Mouse (Mus musculus): Measurements from ENCODE around the gene Wdr25. TPM values are rescaled to one million over a fixed set of nuclear protein-coding genes. Genes with fewer than 3 reads are reported as not detected.

Wdr25 gene
- total and polyA plus RNA-seq, 3 experiments = 8.3 to 12.4 (median 10.8) TPM

- Histone ChIP-seq H3K9ac (ENCODE audit: insufficient read depth, low read depth) (no peak overlapping the region), H3K4me1 (ENCODE audit: control insufficient read depth in 1 of 2, insufficient read depth in 2 of 2) (peaks cover 0 to 25% of the 10 kb centered on the region in 2 experiments; a peak in 2 of 4 replicates), H3K9me3 (replicated peaks; ENCODE audit: low read length) (no peaks in the 10 kb centered on the region), H3K36me3 (replicated peaks in 1 of 2; ENCODE audit: control insufficient read depth in 1 of 2, insufficient read depth in 1 of 2, low read length in 1 of 2) (peaks cover 0 to 41% of the 10 kb centered on the region in 2 experiments), H3K27ac (ENCODE audit: insufficient read depth, low read depth) (no peak overlapping the region), H3K4me3 (replicated peaks in 1 of 3; ENCODE audit: low read depth in 2 of 3, low read length in 2 of 3, poor library complexity in 1 of 3) (no peak overlapping the region), H3K27me3 (replicated peaks) (no peaks in the 10 kb centered on the region), H3K4me2 (ENCODE audit: insufficient read depth, low read depth, poor library complexity, severe bottlenecking) (no peak overlapping the region), H3K79me2 (replicated peaks; ENCODE audit: control insufficient read depth, extremely low read depth, insufficient read depth, poor library complexity, severe bottlenecking) (no peaks in the 10 kb centered on the region)
- peak; percentile 9 for DNase-seq (ENCODE audit: extremely low read depth)
- TF ChIP-seq CHD1 (IDR thresholded peaks at IDR 0.05; ENCODE audit: low read depth, low read length) = no peak
- 0 out of 2 replicates have a peak, but pooled peaks have one; percentile 12 for TF ChIP-seq ETS1 (conservative IDR thresholded peaks at IDR 0.05; ENCODE audit: low read depth, low read length)
- dilution Hi-C loops (cut with MboI; ENCODE audit: extremely low pct_ligation_motif_present, extremely low pct_unique_long_range_greater_than_20kb, low sequenced_read_pairs) (no loop called here), in situ Hi-C loops (cut with MboI; ENCODE audit: low pct_ligation_motif_present, low pct_unique_long_range_greater_than_20kb, low sequenced_read_pairs) (no loop called here)
These were observed 43.4 kb downstream of the Wdr25 start for GRCm38 (mm10) chr12:108936834-108937233.

GRCm38 (mm10) chr12:108937506-108937905, 44.1 kb downstream of the Wdr25 start:
- Histone ChIP-seq H3K4me2 (ENCODE audit: insufficient read depth, low read depth, poor library complexity, severe bottlenecking) (no peak overlapping the region), H3K79me2 (replicated peaks; ENCODE audit: control insufficient read depth, extremely low read depth, insufficient read depth, poor library complexity, severe bottlenecking) (no peaks in the 10 kb centered on the region), H3K36me3 (replicated peaks in 1 of 2; ENCODE audit: control insufficient read depth in 1 of 2, insufficient read depth in 1 of 2, low read length in 1 of 2) (peaks cover 0 to 45% of the 10 kb centered on the region in 2 experiments), H3K4me1 (ENCODE audit: control insufficient read depth in 1 of 2, insufficient read depth in 2 of 2) (peaks cover 0 to 20% of the 10 kb centered on the region in 2 experiments; a peak in 2 of 4 replicates), H3K27me3 (replicated peaks) (no peaks in the 10 kb centered on the region), H3K27ac (ENCODE audit: insufficient read depth, low read depth) (no peak overlapping the region), H3K9me3 (replicated peaks; ENCODE audit: low read length) (no peaks in the 10 kb centered on the region), H3K4me3 (replicated peaks in 1 of 3; ENCODE audit: low read depth in 2 of 3, low read length in 2 of 3, poor library complexity in 1 of 3) (no peak overlapping the region), H3K9ac (ENCODE audit: insufficient read depth, low read depth) (no peak overlapping the region)
- in situ Hi-C loops (cut with MboI; ENCODE audit: low pct_ligation_motif_present, low pct_unique_long_range_greater_than_20kb, low sequenced_read_pairs) = no loop called here
- dilution Hi-C loops (cut with MboI; ENCODE audit: extremely low pct_ligation_motif_present, extremely low pct_unique_long_range_greater_than_20kb, low sequenced_read_pairs) = no loop called here
- peak; percentile 31; the same call in 1 of the 2 replicates for TF ChIP-seq BHLHE40 (IDR thresholded peaks at IDR 0.05; ENCODE audit: low read depth, low read length)
- no peak for TF ChIP-seq USF2 (conservative IDR thresholded peaks at IDR 0.05; ENCODE audit: low read depth, low read length)
- DNase-seq (ENCODE audit: extremely low read depth) = peak; percentile 60

- no peak overlapping the region for H3K4me3 ChIP-seq (replicated peaks in 1 of 3; ENCODE audit: low read depth in 2 of 3, low read length in 2 of 3, poor library complexity in 1 of 3)
- H3K9me3 ChIP-seq (replicated peaks; ENCODE audit: low read length) = no peaks in the 10 kb centered on the region
- H3K4me2 ChIP-seq (ENCODE audit: insufficient read depth, low read depth, poor library complexity, severe bottlenecking) = no peak overlapping the region
- no peak overlapping the region for H3K27ac ChIP-seq (ENCODE audit: insufficient read depth, low read depth)
- dilution Hi-C loops (cut with MboI; ENCODE audit: extremely low pct_ligation_motif_present, extremely low pct_unique_long_range_greater_than_20kb, low sequenced_read_pairs) = no loop called here
- TF ChIP-seq RAD21 (IDR thresholded peaks at IDR 0.05; ENCODE audit: low read depth, low read length) (no peak), MYC (IDR thresholded peaks at IDR 0.05; ENCODE audit: low read depth, low read length) (no peak), ZC3H11A (IDR thresholded peaks at IDR 0.05; ENCODE audit: low read depth, low read length) (no peak), POLR2A (IDR thresholded peaks at IDR 0.05; ENCODE audit: low read depth, low read length) (no peak), CTCF (conservative IDR thresholded peaks at IDR 0.05 in 1 of 2, IDR thresholded peaks at IDR 0.05 in 1 of 2; ENCODE audit: low read depth in 2 of 2, low read length in 2 of 2) (no peak), CHD1 (IDR thresholded peaks at IDR 0.05; ENCODE audit: low read depth, low read length) (no peak), MAX (IDR thresholded peaks at IDR 0.05; ENCODE audit: low read length) (no peak), NRF1 (IDR thresholded peaks at IDR 0.05; ENCODE audit: low read depth, low read length) (no peak), MAFK (IDR thresholded peaks at IDR 0.05; ENCODE audit: insufficient replicate concordance, low read length) (no peak), RCOR1 (conservative IDR thresholded peaks at IDR 0.05; ENCODE audit: low read depth, low read length) (no peak), MEF2A (IDR thresholded peaks at IDR 0.05; ENCODE audit: borderline replicate concordance, low read depth, low read length) (no peak), SIN3A (IDR thresholded peaks at IDR 0.05; ENCODE audit: low read length) (no peak), GABPA (IDR thresholded peaks at IDR 0.05; ENCODE audit: insufficient replicate concordance, low read depth, low read length) (no peak), IRF4 (IDR thresholded peaks at IDR 0.05; ENCODE audit: low read depth, low read length) (no peak), USF1 (IDR thresholded peaks at IDR 0.05; ENCODE audit: low read depth, low read length) (no peak), BHLHE40 (IDR thresholded peaks at IDR 0.05; ENCODE audit: low read depth, low read length) (no peak), CHD2 (IDR thresholded peaks at IDR 0.05; ENCODE audit: low read length) (no peak), SMC3 (IDR thresholded peaks at IDR 0.05; ENCODE audit: low read depth, low read length) (no peak), ZKSCAN1 (IDR thresholded peaks at IDR 0.05; ENCODE audit: borderline replicate concordance, low read depth, low read length) (no peak)
- in situ Hi-C loops (cut with MboI; ENCODE audit: low pct_ligation_motif_present, low pct_unique_long_range_greater_than_20kb, low sequenced_read_pairs) = no loop called here
- H3K36me3 ChIP-seq (replicated peaks in 1 of 2; ENCODE audit: control insufficient read depth in 1 of 2, insufficient read depth in 1 of 2, low read length in 1 of 2) = peaks cover 0 to 53% of the 10 kb centered on the region in 2 experiments
- no peak for DNase-seq (ENCODE audit: extremely low read depth)
- H3K79me2 ChIP-seq (replicated peaks; ENCODE audit: control insufficient read depth, extremely low read depth, insufficient read depth, poor library complexity, severe bottlenecking) = no peaks in the 10 kb centered on the region
- peaks cover 0 to 20% of the 10 kb centered on the region in 2 experiments; a peak in 2 of 4 replicates for H3K4me1 ChIP-seq (ENCODE audit: control insufficient read depth in 1 of 2, insufficient read depth in 2 of 2)
- H3K27me3 ChIP-seq (replicated peaks) = no peaks in the 10 kb centered on the region
- H3K9ac ChIP-seq (ENCODE audit: insufficient read depth, low read depth) = no peak overlapping the region
These were observed 45.4 kb downstream of the Wdr25 start for GRCm38 (mm10) chr12:108938844-108939243.
